Mouse (Mus musculus): ENCODE data around the gene Yif1b. TPM values are rescaled to one million over a fixed set of nuclear protein-coding genes. Genes with fewer than 3 reads are reported as not detected.

Yif1b gene
- polyA plus RNA-seq, 1 experiment from 2014 or later: 100.0 TPM

DNA sequence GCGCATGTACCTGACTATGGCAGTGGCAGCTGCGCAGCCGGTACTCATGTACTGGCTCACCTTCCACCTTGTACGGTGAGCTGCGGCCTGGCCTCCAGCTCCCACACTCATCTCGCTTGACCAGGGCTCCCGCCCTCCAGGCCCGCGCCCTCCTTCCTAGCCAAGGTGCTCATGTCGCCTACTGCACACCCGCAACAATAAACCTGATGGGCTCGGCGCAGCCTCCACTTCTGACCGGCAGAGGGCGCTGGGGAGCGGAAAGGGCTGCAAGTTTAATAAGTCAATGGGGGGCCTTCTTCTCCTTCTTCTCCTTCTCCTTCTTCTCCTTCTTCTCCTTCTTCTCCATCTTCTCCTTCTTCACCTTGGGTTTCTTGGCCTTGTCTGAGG, 9.2 kb downstream of the Yif1b start:
- ATAC-seq (ENCODE audit: insufficient number of reproducible peaks, insufficient read depth, low FRiP score, low read depth): peak; percentile 7; the same call in 1 of the 2 replicates
- Histone ChIP-seq H3K4me2 (replicated peaks; ENCODE audit: low read depth, low read length) (peak overlapping the region; percentile 45), H3K27me3 (ENCODE audit: control insufficient read depth, insufficient read depth, low read length) (no peaks in the 10 kb centered on the region), H3K4me3 (ENCODE audit: low read depth, low read length) (peak overlapping the region; percentile 23), H3K4me1 (ENCODE audit: control insufficient read depth, insufficient read depth, low read length) (peaks cover 24% of the 10 kb centered on the region), H3K36me3 (ENCODE audit: control insufficient read depth, insufficient read depth, low read length) (peaks cover 10% of the 10 kb centered on the region), H3K27ac (ENCODE audit: low read length) (no peak overlapping the region; the same call in 1 of the 2 replicates), H3K9me3 (ENCODE audit: control insufficient read depth, low read depth, low read length) (no peaks in the 10 kb centered on the region), H3K9ac (replicated peaks; ENCODE audit: low read depth, low read length) (peak overlapping the region; percentile 30; the same call in 1 of the 2 replicates)
- 30% methylated on average over 16 of the region's 16 CpGs for WGBS

DNA sequence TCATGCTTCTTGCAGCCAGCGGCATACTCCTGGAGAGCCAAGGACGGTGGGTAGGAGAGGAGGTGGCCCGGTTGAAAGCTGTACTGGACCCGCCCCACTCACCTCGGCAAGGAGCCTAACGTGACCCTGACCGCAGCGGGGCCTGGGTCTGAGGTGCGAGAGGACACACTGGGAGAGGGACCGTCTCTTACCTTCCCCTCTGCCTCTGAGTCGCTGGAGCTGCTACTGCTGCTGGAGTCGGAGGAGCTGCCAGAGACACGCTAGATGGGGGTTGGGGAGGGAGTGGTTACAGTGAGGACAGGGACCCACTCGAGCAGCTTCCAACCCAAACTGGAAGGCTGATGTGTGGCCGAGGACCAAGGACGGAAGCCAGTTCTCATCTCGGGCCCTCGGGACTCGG, 9.6 kb downstream of the Yif1b start:
- Histone ChIP-seq H3K4me2 (replicated peaks; ENCODE audit: low read depth, low read length) (peak overlapping the region; percentile 45), H3K9me3 (ENCODE audit: control insufficient read depth, low read depth, low read length) (no peaks in the 10 kb centered on the region), H3K4me3 (ENCODE audit: low read depth, low read length) (peak overlapping the region; percentile 23), H3K27ac (ENCODE audit: low read length) (peak overlapping the region; percentile 46), H3K27me3 (ENCODE audit: control insufficient read depth, insufficient read depth, low read length) (no peaks in the 10 kb centered on the region), H3K4me1 (ENCODE audit: control insufficient read depth, insufficient read depth, low read length) (peaks cover 24% of the 10 kb centered on the region), H3K36me3 (ENCODE audit: control insufficient read depth, insufficient read depth, low read length) (peaks cover 10% of the 10 kb centered on the region), H3K9ac (replicated peaks; ENCODE audit: low read depth, low read length) (peak overlapping the region; percentile 30)
- peak; percentile 15; the same call in 1 of the 2 replicates for ATAC-seq (ENCODE audit: insufficient number of reproducible peaks, insufficient read depth, low FRiP score, low read depth)
- WGBS: 21% methylated on average over 19 of the region's 19 CpGs

DNA sequence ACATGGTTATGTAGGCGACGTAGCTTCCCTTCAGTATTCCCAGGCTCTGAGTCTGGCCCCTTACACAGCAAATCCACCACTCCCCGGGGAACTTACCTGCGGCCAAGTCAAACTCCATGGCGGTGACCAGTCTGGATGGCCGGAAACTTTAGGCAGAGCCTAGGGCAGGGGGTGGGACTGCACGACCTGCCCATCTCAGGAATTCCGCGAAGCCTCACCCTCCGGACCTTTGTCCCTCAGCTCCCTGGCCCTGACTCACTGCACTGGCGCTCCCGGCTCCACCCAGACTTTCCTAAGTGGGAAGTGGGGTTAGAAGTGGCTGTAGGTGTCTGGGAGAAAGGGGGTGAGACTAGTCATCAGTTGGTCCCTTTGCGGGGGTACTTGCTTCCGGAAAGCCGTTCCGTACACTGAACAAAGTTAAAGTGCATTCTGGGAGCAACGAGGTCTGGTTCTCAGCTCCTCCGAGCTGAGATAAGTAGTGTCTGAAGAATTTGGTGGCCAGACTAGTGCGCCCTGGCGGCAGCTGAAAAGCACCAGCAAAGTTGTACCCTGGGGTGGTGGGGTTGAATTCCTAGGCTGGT, 10.2 kb downstream of the Yif1b start, which contains the start of gene 2200002D01Rik:
Gene 2200002D01Rik (minus strand): TSS at position 206 of the 581 bp plus-strand sequence.
- H3K4me3 ChIP-seq (ENCODE audit: low read depth, low read length): peak within 1 kb of the TSS; percentile 23
- peak within 1 kb of the TSS; percentile 45 for H3K4me2 ChIP-seq (replicated peaks; ENCODE audit: low read depth, low read length)
- peaks cover 24% of the 10 kb centered on the region for H3K4me1 ChIP-seq (ENCODE audit: control insufficient read depth, insufficient read depth, low read length)
- no peaks in the 10 kb centered on the region for H3K27me3 ChIP-seq (ENCODE audit: control insufficient read depth, insufficient read depth, low read length)
- peaks cover 10% of the 10 kb centered on the region for H3K36me3 ChIP-seq (ENCODE audit: control insufficient read depth, insufficient read depth, low read length)
- peak within 1 kb of the TSS; percentile 46 for H3K27ac ChIP-seq (ENCODE audit: low read length)
- H3K9me3 ChIP-seq (ENCODE audit: control insufficient read depth, low read depth, low read length): no peaks in the 10 kb centered on the region
- ATAC-seq (ENCODE audit: insufficient number of reproducible peaks, insufficient read depth, low FRiP score, low read depth): peak; percentile 70
- H3K9ac ChIP-seq (replicated peaks; ENCODE audit: low read depth, low read length): peak within 1 kb of the TSS; percentile 30
- 22% methylated on average over 20 of the region's 20 CpGs for WGBS

DNA sequence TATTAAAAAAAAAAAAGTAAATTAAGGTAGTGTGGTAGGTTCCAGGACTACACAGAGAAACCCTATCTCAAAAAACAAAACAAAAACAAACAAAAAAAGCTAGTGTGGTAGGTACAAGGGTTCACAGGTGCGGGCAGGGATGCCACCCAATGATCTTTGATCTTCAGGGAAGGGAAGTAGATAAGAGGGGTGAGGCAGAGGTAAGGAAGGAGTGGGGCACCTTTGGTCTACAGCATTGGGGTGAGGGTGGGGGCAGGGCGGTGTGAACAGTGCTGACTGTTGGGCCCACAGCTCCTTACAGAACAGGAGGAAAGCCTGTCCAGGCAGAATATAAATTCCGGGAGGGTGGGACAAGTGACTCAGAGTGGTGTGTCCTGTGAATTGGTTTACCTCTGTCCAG, 13.0 kb downstream of the Yif1b start:
- H3K9me3 ChIP-seq (ENCODE audit: control insufficient read depth, low read depth, low read length): no peaks in the 10 kb centered on the region
- no peak overlapping the region for H3K4me2 ChIP-seq (replicated peaks; ENCODE audit: low read depth, low read length)
- WGBS: 61% methylated on average over 3 of the region's 3 CpGs
- no peak overlapping the region for H3K27ac ChIP-seq (ENCODE audit: low read length)
- H3K4me1 ChIP-seq (ENCODE audit: control insufficient read depth, insufficient read depth, low read length): peaks cover 24% of the 10 kb centered on the region
- no peaks in the 10 kb centered on the region for H3K27me3 ChIP-seq (ENCODE audit: control insufficient read depth, insufficient read depth, low read length)
- H3K36me3 ChIP-seq (ENCODE audit: control insufficient read depth, insufficient read depth, low read length): peaks cover 5% of the 10 kb centered on the region
- no peak overlapping the region for H3K9ac ChIP-seq (replicated peaks; ENCODE audit: low read depth, low read length)
- ATAC-seq (ENCODE audit: insufficient number of reproducible peaks, insufficient read depth, low FRiP score, low read depth): no peak; the same call in 1 of the 2 replicates
- no peak overlapping the region for H3K4me3 ChIP-seq (ENCODE audit: low read depth, low read length)

DNA sequence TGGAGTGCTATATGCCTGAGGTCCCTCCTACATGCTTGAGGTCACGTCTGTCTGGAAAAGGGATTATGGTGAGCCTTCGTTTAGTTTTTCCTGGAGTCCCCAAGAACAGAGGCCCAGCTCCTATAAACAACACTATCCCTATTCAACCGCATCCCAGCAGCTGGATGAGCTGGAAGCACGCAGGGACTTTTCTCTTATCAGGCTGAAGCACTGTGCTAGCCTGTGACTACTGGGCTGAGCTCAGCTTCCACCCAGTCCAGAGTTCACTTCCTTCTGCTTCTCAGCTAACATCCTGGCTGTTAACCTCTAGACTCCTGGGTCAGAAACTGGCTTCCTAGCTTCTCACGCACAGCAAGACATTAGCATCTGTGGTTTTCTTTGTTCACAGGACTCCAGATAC, 15.7 kb downstream of the Yif1b start:
- peaks cover 4% of the 10 kb centered on the region; the same call in 1 of the 2 replicates for H3K4me1 ChIP-seq (ENCODE audit: control insufficient read depth, insufficient read depth, low read length)

DNA sequence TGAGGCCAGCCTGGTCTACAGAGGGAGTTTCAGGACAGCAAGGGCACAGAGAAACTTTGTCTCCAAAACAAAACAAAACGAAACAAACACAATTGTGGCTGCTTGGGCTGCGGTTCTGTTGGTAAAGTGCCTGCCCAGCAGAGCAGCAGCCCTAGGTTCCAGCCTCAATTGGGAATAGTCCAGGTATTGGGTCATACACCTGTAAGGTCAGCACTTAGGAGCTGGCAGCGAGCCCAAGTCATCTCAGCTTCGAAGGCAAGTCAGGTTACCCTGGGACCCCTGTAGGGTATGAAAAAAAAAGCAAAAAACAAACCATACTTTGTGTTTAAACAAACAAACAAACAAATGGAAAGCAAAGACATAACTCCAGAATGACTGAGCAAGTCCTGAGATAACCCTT, 17.7 kb downstream of the Yif1b start:
- Histone ChIP-seq H3K4me3 (ENCODE audit: low read depth, low read length) (no peak overlapping the region), H3K9me3 (ENCODE audit: control insufficient read depth, low read depth, low read length) (no peaks in the 10 kb centered on the region), H3K4me2 (replicated peaks; ENCODE audit: low read depth, low read length) (no peak overlapping the region), H3K27me3 (ENCODE audit: control insufficient read depth, insufficient read depth, low read length) (no peaks in the 10 kb centered on the region), H3K27ac (ENCODE audit: low read length) (no peak overlapping the region), H3K36me3 (ENCODE audit: control insufficient read depth, insufficient read depth, low read length) (peaks cover 15% of the 10 kb centered on the region), H3K9ac (replicated peaks; ENCODE audit: low read depth, low read length) (no peak overlapping the region), H3K4me1 (ENCODE audit: control insufficient read depth, insufficient read depth, low read length) (peaks cover 4% of the 10 kb centered on the region; the same call in 1 of the 2 replicates)
- ATAC-seq (ENCODE audit: insufficient number of reproducible peaks, insufficient read depth, low FRiP score, low read depth): no peak
- 75% methylated on average over 4 of the region's 4 CpGs for WGBS

More for the DNA sequence above, 15.7 kb downstream of the Yif1b start:
- Histone ChIP-seq H3K27ac (ENCODE audit: low read length) (no peak overlapping the region), H3K27me3 (ENCODE audit: control insufficient read depth, insufficient read depth, low read length) (no peaks in the 10 kb centered on the region), H3K9me3 (ENCODE audit: control insufficient read depth, low read depth, low read length) (no peaks in the 10 kb centered on the region), H3K36me3 (ENCODE audit: control insufficient read depth, insufficient read depth, low read length) (peaks cover 12% of the 10 kb centered on the region), H3K9ac (replicated peaks; ENCODE audit: low read depth, low read length) (no peak overlapping the region), H3K4me3 (ENCODE audit: low read depth, low read length) (no peak overlapping the region), H3K4me2 (replicated peaks; ENCODE audit: low read depth, low read length) (no peak overlapping the region)
- WGBS: 30% methylated on average over 5 of the region's 5 CpGs
- no peak for ATAC-seq (ENCODE audit: insufficient number of reproducible peaks, insufficient read depth, low FRiP score, low read depth)

DNA sequence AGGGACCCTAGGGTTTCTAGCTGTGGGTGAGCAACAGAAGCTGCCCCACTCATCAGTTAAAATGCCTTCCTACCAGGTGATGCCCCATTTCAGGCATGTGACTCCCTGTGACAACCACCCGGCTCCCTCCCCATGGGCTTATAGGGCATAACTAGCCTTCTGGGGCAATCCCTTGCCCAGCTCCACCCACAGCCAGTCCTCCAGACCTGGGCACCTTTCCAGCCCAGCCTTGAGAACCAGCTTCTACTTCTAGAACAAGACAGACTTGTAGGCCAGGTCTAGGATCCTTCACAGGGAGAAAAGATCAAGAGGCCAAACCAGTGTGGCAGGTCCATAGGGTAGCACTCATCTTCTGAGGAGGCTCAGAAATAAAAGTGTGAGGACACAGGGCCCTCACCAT, 19.2 kb downstream of the Yif1b start:
- H3K4me1 ChIP-seq (ENCODE audit: control insufficient read depth, insufficient read depth, low read length): peaks cover 4% of the 10 kb centered on the region; the same call in 1 of the 2 replicates
- no peak overlapping the region for H3K9ac ChIP-seq (replicated peaks; ENCODE audit: low read depth, low read length)
- H3K36me3 ChIP-seq (ENCODE audit: control insufficient read depth, insufficient read depth, low read length): peaks cover 15% of the 10 kb centered on the region
- ATAC-seq (ENCODE audit: insufficient number of reproducible peaks, insufficient read depth, low FRiP score, low read depth): no peak
- no peaks in the 10 kb centered on the region for H3K9me3 ChIP-seq (ENCODE audit: control insufficient read depth, low read depth, low read length)
- H3K4me2 ChIP-seq (replicated peaks; ENCODE audit: low read depth, low read length): no peak overlapping the region
- H3K27ac ChIP-seq (ENCODE audit: low read length): no peak overlapping the region
- no peak overlapping the region for H3K4me3 ChIP-seq (ENCODE audit: low read depth, low read length)
- H3K27me3 ChIP-seq (ENCODE audit: control insufficient read depth, insufficient read depth, low read length): no peaks in the 10 kb centered on the region
- 100% methylated on average over 1 of the region's 1 CpGs for WGBS

DNA sequence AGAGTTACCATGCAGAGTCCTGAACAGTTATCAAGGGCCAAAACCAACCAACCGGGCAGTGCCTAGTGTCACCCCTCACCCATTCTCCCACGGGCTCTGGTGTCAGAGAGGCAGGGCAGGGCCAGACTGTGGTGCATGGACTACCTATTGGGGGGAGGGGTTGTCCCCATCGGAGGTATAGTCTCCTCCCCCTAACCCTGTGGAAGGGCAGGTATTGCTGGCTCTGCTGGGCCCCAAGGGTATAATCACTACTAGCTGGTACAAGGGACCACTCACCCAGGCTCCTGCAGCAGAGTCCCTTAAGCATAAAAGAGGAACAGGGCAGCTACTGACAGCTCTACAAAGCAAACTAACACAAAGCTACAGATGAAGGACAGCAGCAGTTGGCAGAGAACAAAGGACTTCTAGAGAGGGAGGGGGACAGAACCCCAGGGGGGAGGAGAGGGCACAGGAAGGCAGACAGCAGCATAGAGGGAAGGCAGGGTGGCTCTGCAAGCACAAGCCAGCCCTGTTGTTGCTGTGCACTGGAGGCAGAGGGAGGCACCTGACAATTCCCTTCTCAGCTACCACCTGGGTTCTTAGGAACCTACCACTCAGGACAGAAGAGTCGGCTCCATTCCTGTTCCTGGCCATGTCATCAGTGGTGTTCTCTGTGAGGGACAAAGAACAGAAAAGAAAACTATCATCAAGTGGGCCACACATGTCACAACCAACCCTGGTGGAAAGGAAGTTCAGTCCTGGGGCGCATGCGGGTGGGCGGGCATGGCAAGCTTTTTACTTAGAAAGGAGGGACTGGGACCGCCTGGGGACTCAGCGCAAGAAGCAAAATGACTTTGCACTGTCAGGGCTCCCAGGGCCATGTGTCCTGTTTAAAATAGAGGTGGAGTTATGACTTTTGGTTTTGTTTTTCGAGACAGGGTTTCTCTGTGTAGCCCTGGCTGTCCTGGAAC, 21.9 kb downstream of the Yif1b start:
- no peaks in the 10 kb centered on the region for H3K4me1 ChIP-seq (ENCODE audit: control insufficient read depth, insufficient read depth, low read length)
- peaks cover 13% of the 10 kb centered on the region for H3K36me3 ChIP-seq (ENCODE audit: control insufficient read depth, insufficient read depth, low read length)
- H3K9me3 ChIP-seq (ENCODE audit: control insufficient read depth, low read depth, low read length): no peaks in the 10 kb centered on the region
- H3K27ac ChIP-seq (ENCODE audit: low read length): no peak overlapping the region
- ATAC-seq (ENCODE audit: insufficient number of reproducible peaks, insufficient read depth, low FRiP score, low read depth): no peak
- no peaks in the 10 kb centered on the region for H3K27me3 ChIP-seq (ENCODE audit: control insufficient read depth, insufficient read depth, low read length)
- no peak overlapping the region for H3K4me3 ChIP-seq (ENCODE audit: low read depth, low read length)
- H3K4me2 ChIP-seq (replicated peaks; ENCODE audit: low read depth, low read length): no peak overlapping the region
- 83% methylated on average over 10 of the region's 10 CpGs for WGBS
- no peak overlapping the region for H3K9ac ChIP-seq (replicated peaks; ENCODE audit: low read depth, low read length)
